Mouse (Mus musculus) megakaryocyte, embryonic 14.5 days (primary cell): ENCODE results near the gene Appl1. TPM values are rescaled to one million over a fixed set of nuclear protein-coding genes. Genes with fewer than 3 reads are reported as not detected.

Experiments used
- H3K27me3 ChIP-seq: replicated peaks from 2 replicates; pipeline ENCODE3; 2012; ENCODE audit warnings: inconsistent platforms
- H3K36me3 ChIP-seq: replicated peaks from 2 replicates; pipeline ENCODE3; 2012; ENCODE audit warnings: low read length, inconsistent platforms, mixed read lengths
- H3K4me1 ChIP-seq: 2 replicates; pipeline ENCODE4 v1.6.1; 2012; ENCODE audit warnings: inconsistent platforms
- H3K4me3 ChIP-seq: replicated peaks from 2 replicates; pipeline ENCODE3; 2012; ENCODE audit warnings: moderate library complexity, mild to moderate bottlenecking, inconsistent platforms
- H3K9me3 ChIP-seq: 2 replicates; pipeline ENCODE4 v1.6.1; 2012; ENCODE audit warnings: inconsistent platforms
- FLI1 ChIP-seq: IDR thresholded peaks from 2 replicates; pipeline ENCODE4 v1.6.1; 2012; ENCODE audit warnings: low read length, inconsistent platforms, mixed read lengths
- GATA1 ChIP-seq: IDR thresholded peaks from 3 replicates; pipeline ENCODE4 v1.6.1; 2012; ENCODE audit warnings: mixed read lengths, low read length, inconsistent platforms, borderline replicate concordance
- polyA plus RNA-seq: library from polyadenylated mRNA; stranded (reverse); fragments of >175 nt; gene quantifications from 2 replicates; pipeline ENCODE4 v1.2.3, GENCODE M21; 2012; ENCODE audit warnings: low replicate concordance; ENCODE audit not compliant: insufficient read depth

Gene Appl1
- polyA plus RNA-seq, 1 experiment: 0.86 TPM

DNA sequence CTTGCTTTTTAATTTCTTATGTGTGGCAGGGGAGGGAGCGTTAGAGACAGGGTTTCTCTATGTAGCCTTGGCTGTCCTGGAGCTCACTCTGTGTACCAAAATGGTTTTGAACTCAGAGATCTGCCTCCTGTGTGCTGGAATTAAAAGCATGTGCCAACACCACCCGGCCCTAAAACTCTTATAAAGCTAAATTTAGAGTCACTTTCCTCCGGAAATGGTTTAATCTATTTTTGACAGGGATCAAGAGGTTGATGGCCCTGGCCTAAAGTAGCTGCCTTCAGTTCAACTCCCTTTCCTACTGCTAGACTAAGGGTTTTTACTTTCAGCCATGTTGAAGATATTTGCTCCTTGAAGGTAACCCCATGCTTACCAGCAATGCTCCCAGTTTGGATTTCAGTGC, 22.4 kb upstream of the Appl1 start:
- no peaks in the 10 kb centered on the region for H3K27me3 ChIP-seq
- peaks cover 22% of the 10 kb centered on the region for H3K4me1 ChIP-seq
- H3K9me3 ChIP-seq: no peaks in the 10 kb centered on the region
- H3K36me3 ChIP-seq: no peaks in the 10 kb centered on the region
- H3K4me3 ChIP-seq: no peak overlapping the region
- TF ChIP-seq FLI1 (no peak), GATA1 (no peak)

DNA sequence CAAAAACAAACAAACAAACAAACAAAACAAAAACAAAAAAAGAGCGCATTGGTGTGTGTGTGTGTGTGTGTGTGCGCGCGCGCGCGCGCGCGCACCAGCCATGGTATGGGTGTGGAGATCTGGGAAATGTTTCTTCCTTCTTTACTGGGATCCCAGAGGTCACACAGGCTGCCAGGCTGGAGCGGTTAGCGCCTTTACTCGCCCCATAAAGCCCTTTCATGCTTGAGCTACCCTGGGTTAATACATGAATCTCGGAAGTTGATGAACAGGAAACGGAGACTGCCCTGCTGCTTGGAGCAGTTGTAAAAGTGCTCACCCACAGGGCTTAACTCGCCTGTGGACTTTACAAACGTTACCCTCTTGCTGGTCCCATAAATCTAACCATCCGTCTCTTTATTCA, 20.6 kb upstream of the Appl1 start:
- Histone ChIP-seq H3K4me1 (peaks cover 21% of the 10 kb centered on the region), H3K36me3 (no peaks in the 10 kb centered on the region), H3K9me3 (no peaks in the 10 kb centered on the region), H3K27me3 (no peaks in the 10 kb centered on the region), H3K4me3 (no peak overlapping the region)
- TF ChIP-seq GATA1: no peak
- TF ChIP-seq FLI1: no peak

DNA sequence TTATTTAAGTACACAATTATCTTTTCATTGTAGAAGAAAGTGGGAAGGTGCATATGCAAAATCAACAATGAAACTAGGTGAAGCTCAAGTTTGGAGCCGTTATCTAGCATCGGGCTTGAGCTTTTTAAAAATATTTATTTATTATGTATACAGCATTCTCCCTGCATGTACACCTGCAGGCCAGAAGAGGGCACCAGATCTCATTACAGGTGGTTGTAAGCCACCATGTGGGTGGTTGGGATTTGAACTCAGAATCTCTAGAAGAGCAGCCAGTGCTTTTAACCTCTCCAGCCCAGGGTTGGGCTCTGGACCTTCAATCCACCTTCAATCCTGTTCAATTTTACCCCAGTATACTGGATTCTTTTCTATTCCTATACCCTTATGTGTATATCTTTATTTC, 17.7 kb upstream of the Appl1 start:
- Histone ChIP-seq H3K4me1 (peaks cover 15% of the 10 kb centered on the region), H3K4me3 (no peak overlapping the region), H3K27me3 (peaks cover 4% of the 10 kb centered on the region), H3K9me3 (peaks cover 3% of the 10 kb centered on the region; the same call in 1 of the 2 replicates), H3K36me3 (no peaks in the 10 kb centered on the region)
- no peak for TF ChIP-seq GATA1
- TF ChIP-seq FLI1: no peak

DNA sequence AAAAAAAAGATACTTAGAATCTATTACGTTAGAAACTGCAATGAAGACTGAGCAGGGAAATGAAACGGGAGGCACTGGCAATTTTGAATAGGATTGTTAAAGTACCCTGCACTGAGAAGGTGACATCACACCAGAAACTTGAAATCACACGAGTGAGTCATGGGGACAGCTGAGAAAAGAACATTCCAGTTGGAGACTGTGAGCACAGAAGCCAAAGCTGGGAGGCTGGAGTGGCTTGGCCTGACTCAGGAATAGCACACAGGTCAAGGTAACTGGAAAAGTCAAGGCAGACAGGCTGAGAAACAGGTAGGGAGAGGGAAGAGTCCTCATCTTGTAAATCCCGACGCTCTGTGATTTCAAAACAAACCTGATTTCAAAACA, 11.1 kb upstream of the Appl1 start:
- Histone ChIP-seq H3K4me3 (no peak overlapping the region), H3K9me3 (peaks cover 15% of the 10 kb centered on the region), H3K36me3 (no peaks in the 10 kb centered on the region), H3K4me1 (peaks cover 10% of the 10 kb centered on the region), H3K27me3 (peaks cover 26% of the 10 kb centered on the region)
- TF ChIP-seq FLI1: no peak
- TF ChIP-seq GATA1: no peak

DNA sequence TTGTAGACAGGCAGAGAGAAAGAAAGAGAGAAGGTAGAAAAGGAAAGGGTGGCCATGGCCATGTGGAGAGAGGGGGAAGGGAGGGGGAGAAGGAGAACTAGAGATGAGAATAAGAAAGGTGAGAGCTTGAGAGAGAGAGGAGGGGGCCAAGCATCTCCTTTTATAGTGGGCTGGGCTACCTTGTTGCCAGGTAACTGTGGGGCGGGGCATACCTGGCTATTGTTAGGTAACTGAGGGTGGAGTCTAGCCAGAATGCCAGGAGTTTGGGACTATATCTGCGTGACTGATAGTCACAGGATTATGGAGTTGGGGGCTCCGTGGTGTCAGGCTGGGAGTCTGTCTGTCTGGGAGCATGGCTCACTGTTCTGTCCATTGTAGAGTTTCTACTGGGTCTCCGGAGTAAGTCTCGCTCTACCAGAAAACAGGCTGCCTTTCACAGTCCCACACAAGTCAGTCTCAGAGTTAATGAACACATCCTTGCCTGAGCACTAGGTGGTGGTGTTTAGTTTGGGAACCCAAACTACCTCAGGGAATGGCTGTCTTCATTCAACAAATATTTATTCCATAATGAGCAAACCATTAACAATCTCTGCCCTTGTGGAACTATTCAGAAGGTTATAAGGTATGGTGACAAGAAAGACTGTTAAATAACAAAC, 10.6 kb upstream of the Appl1 start:
- H3K4me3 ChIP-seq: no peak overlapping the region
- TF ChIP-seq FLI1 (no peak), GATA1 (no peak)
- H3K4me1 ChIP-seq: peaks cover 15% of the 10 kb centered on the region
- H3K9me3 ChIP-seq: peaks cover 15% of the 10 kb centered on the region
- H3K36me3 ChIP-seq: no peaks in the 10 kb centered on the region
- peaks cover 26% of the 10 kb centered on the region for H3K27me3 ChIP-seq

DNA sequence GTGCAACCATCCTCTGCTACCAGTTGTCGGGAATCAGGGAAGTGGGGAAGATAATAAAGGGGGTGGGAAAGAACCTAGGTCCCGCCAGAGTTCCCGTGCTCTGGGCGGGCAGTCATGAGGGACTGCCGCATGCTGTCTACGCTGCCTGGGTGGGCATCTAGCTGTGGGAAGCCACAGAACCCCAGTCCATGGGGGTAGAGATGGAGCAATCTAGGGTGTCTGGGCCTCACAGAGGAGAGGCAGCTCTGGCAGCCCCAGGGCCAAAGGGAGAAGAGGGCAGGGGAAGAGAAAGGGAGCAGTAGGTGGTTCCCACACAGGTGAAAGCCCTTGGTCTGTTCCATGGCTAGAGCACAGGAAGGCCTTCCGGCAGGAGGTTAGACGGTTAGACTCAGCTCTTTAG, 10.0 kb upstream of the Appl1 start:
- Histone ChIP-seq H3K4me3 (no peak overlapping the region), H3K27me3 (peaks cover 26% of the 10 kb centered on the region), H3K36me3 (no peaks in the 10 kb centered on the region), H3K4me1 (peaks cover 16% of the 10 kb centered on the region), H3K9me3 (peaks cover 15% of the 10 kb centered on the region)
- TF ChIP-seq GATA1 (no peak), FLI1 (no peak)

DNA sequence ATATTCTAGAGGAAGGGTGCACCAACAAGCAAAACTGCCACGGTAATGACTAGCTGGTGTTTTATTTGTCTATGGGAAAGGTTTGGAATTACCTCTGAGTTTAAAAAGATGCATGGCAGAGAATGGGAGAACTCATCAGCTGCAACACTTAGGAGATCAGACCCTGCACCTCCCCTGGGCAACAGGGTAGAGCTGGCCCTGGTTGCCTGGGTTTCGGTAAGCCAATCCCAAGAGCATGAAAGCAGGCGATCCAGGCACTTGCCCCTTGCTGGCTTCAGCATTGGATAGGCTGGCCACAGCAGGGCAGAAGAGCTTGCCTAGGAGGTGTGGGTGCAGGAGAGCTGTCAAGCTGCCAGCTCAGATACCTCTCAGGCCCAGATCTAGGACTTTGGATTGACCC, 8.8 kb upstream of the Appl1 start:
- TF ChIP-seq FLI1 (no peak), GATA1 (no peak)
- no peaks in the 10 kb centered on the region for H3K36me3 ChIP-seq
- no peak overlapping the region for H3K4me3 ChIP-seq
- H3K4me1 ChIP-seq: peaks cover 14% of the 10 kb centered on the region
- peaks cover 26% of the 10 kb centered on the region for H3K27me3 ChIP-seq
- H3K9me3 ChIP-seq: peaks cover 15% of the 10 kb centered on the region

DNA sequence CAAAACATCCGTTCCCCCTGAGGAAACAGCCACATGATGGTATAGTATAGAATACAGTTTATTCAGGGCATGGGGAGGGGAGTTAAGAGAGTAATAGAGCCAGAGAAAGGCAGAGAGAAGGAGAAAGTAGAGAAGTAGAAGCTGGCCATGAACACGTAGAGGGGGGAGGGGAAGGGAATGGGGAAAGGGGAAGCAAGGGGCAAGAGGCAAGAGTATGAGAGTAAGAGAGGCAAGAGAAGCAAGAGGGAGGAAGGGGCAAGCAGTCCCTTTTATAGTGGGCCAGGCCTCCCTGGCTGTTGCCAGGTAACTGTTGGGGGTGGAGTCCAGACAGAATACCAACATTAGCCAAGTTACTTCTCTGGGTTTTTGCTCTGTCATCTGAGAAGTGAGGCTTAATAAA, 6.5 kb upstream of the Appl1 start:
- TF ChIP-seq FLI1: no peak
- no peak for TF ChIP-seq GATA1
- Histone ChIP-seq H3K9me3 (peaks cover 11% of the 10 kb centered on the region), H3K36me3 (no peaks in the 10 kb centered on the region), H3K4me1 (peaks cover 11% of the 10 kb centered on the region), H3K4me3 (no peak overlapping the region), H3K27me3 (peaks cover 18% of the 10 kb centered on the region)

DNA sequence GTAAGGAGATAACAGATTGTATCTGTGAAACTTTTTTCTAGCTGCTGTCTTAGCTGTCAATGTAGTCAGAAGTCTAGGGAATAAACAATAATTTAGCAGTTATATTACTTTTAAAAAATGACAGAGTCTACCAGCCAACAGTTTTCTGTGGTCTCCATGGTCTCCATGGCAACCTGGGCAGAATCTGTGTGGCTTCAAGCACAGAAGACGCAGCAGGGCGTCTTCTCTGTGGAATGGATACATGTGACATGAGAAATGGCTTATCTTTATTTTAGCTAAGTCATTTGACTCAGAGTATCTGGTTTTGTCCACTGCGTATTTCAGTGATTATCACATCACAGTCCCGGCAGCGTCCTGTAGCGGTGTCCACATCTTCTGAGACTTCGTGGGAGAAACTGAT, 5.2 kb upstream of the Appl1 start:
- H3K9me3 ChIP-seq: peaks cover 11% of the 10 kb centered on the region
- H3K36me3 ChIP-seq: no peaks in the 10 kb centered on the region
- peaks cover 14% of the 10 kb centered on the region for H3K4me1 ChIP-seq
- peaks cover 17% of the 10 kb centered on the region for H3K27me3 ChIP-seq
- no peak overlapping the region for H3K4me3 ChIP-seq
- no peak for TF ChIP-seq GATA1
- TF ChIP-seq FLI1: no peak

DNA sequence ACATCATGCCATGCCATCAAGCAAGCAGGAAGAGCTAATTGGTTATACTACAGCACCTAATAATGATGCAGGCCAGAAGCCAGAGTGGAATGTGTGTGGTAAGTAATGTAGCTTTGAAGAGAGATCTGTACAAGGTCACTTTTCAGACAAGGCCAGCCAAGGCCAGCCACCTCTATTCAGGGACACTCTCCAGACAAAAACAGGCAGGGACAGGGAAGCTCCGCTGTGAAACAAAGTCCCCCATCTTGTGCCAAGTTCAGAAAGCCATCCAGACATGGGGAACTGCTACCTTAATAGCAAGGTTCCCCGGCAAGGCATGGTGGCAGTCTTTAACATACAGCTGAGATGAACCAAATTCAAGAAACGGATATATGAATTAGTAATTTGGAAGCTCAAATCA, 4.5 kb upstream of the Appl1 start:
- Histone ChIP-seq H3K36me3 (no peaks in the 10 kb centered on the region), H3K4me1 (peaks cover 15% of the 10 kb centered on the region), H3K4me3 (no peak overlapping the region), H3K27me3 (peaks cover 12% of the 10 kb centered on the region), H3K9me3 (peaks cover 5% of the 10 kb centered on the region; the same call in 1 of the 2 replicates)
- TF ChIP-seq GATA1 (no peak), FLI1 (no peak)
